Mouse (Mus musculus): ENCODE measurements around the gene Fam107b. TPM values are rescaled to one million over a fixed set of nuclear protein-coding genes. Genes with fewer than 3 reads are reported as not detected.

Gene Fam107b
- polyA plus RNA-seq, 1 experiment from 2014 or later, result 39.1 TPM

- Histone ChIP-seq H3K4me1 (replicated peaks) (no peaks in the 10 kb centered on the region), H3K9me3 (no peaks in the 10 kb centered on the region), H3K9ac (replicated peaks) (no peak overlapping the region), H3K27me3 (no peaks in the 10 kb centered on the region), H3K36me3 (no peaks in the 10 kb centered on the region), H3K27ac (no peak overlapping the region), H3K4me2 (replicated peaks) (no peak overlapping the region), H3K4me3 (replicated peaks) (no peak overlapping the region)
- 91% methylated on average over 2 of the region's 2 CpGs for WGBS
- ATAC-seq, result no peak
Measured at GRCm38 (mm10) chr2:3579316-3579902, 9.1 kb downstream of the Fam107b start.

- no peak overlapping the region for H3K4me3 ChIP-seq (replicated peaks)
- H3K9me3 ChIP-seq, result no peaks in the 10 kb centered on the region
- H3K27me3 ChIP-seq, result no peaks in the 10 kb centered on the region
- no peak overlapping the region for H3K9ac ChIP-seq (replicated peaks)
- 83% methylated on average over 2 of the region's 2 CpGs for WGBS
- no peak for ATAC-seq
- H3K4me1 ChIP-seq (replicated peaks), result no peaks in the 10 kb centered on the region
- H3K4me2 ChIP-seq (replicated peaks), result no peak overlapping the region
- no peak overlapping the region for H3K27ac ChIP-seq
- no peaks in the 10 kb centered on the region for H3K36me3 ChIP-seq
Measured at GRCm38 (mm10) chr2:3582830-3583229, 12.5 kb downstream of the Fam107b start.

- no peak overlapping the region for H3K4me3 ChIP-seq (replicated peaks)
- H3K4me1 ChIP-seq (replicated peaks), result no peaks in the 10 kb centered on the region
- no peaks in the 10 kb centered on the region for H3K9me3 ChIP-seq
- H3K27me3 ChIP-seq, result no peaks in the 10 kb centered on the region
- no peak overlapping the region for H3K4me2 ChIP-seq (replicated peaks)
- no peak overlapping the region for H3K9ac ChIP-seq (replicated peaks)
- 87% methylated on average over 3 of the region's 3 CpGs for WGBS
- no peak for ATAC-seq
- no peaks in the 10 kb centered on the region for H3K36me3 ChIP-seq
- no peak overlapping the region for H3K27ac ChIP-seq
Measured at GRCm38 (mm10) chr2:3585231-3585783, 15.0 kb downstream of the Fam107b start.

GRCm38 (mm10) chr2:3590086-3590915 lies 20.0 kb downstream of the Fam107b start:
- Histone ChIP-seq H3K9me3 (no peaks in the 10 kb centered on the region), H3K4me1 (replicated peaks) (no peaks in the 10 kb centered on the region), H3K27ac (no peak overlapping the region), H3K27me3 (no peaks in the 10 kb centered on the region), H3K4me3 (replicated peaks) (no peak overlapping the region), H3K36me3 (no peaks in the 10 kb centered on the region), H3K9ac (replicated peaks) (no peak overlapping the region), H3K4me2 (replicated peaks) (no peak overlapping the region)
- no peak for ATAC-seq
- WGBS, result 92% methylated on average over 6 of the region's 6 CpGs

GRCm38 (mm10) chr2:3590916-3591197 lies 20.6 kb downstream of the Fam107b start:
- Histone ChIP-seq H3K4me2 (replicated peaks) (no peak overlapping the region), H3K9me3 (no peaks in the 10 kb centered on the region), H3K36me3 (no peaks in the 10 kb centered on the region), H3K27ac (no peak overlapping the region), H3K9ac (replicated peaks) (no peak overlapping the region), H3K4me1 (replicated peaks) (no peaks in the 10 kb centered on the region), H3K4me3 (replicated peaks) (no peak overlapping the region), H3K27me3 (no peaks in the 10 kb centered on the region)
- ATAC-seq, result no peak
- WGBS, result 89% methylated on average over 1 of the region's 1 CpGs

- H3K27me3 ChIP-seq, result no peaks in the 10 kb centered on the region
- WGBS, result 75% methylated on average over 2 of the region's 2 CpGs
- H3K36me3 ChIP-seq, result no peaks in the 10 kb centered on the region
- ATAC-seq, result no peak
- no peak overlapping the region for H3K4me2 ChIP-seq (replicated peaks)
- H3K4me3 ChIP-seq (replicated peaks), result no peak overlapping the region
- H3K27ac ChIP-seq, result no peak overlapping the region
- H3K9ac ChIP-seq (replicated peaks), result no peak overlapping the region
- H3K9me3 ChIP-seq, result no peaks in the 10 kb centered on the region
- H3K4me1 ChIP-seq (replicated peaks), result no peaks in the 10 kb centered on the region
Measured at GRCm38 (mm10) chr2:3594663-3595318, 24.5 kb downstream of the Fam107b start.

GRCm38 (mm10) chr2:3600421-3600820 lies 30.1 kb downstream of the Fam107b start:
- no peaks in the 10 kb centered on the region for H3K36me3 ChIP-seq
- H3K27ac ChIP-seq, result no peak overlapping the region
- H3K4me1 ChIP-seq (replicated peaks), result no peaks in the 10 kb centered on the region
- H3K9ac ChIP-seq (replicated peaks), result no peak overlapping the region
- no peaks in the 10 kb centered on the region for H3K9me3 ChIP-seq
- no peak for ATAC-seq
- no peaks in the 10 kb centered on the region for H3K27me3 ChIP-seq
- no peak overlapping the region for H3K4me2 ChIP-seq (replicated peaks)
- H3K4me3 ChIP-seq (replicated peaks), result no peak overlapping the region
- 72% methylated on average over 3 of the region's 3 CpGs for WGBS

- Histone ChIP-seq H3K27me3 (no peaks in the 10 kb centered on the region), H3K4me2 (replicated peaks) (no peak overlapping the region), H3K36me3 (no peaks in the 10 kb centered on the region), H3K4me1 (replicated peaks) (no peaks in the 10 kb centered on the region), H3K4me3 (replicated peaks) (no peak overlapping the region), H3K9ac (replicated peaks) (no peak overlapping the region), H3K9me3 (no peaks in the 10 kb centered on the region), H3K27ac (no peak overlapping the region)
- 92% methylated on average over 3 of the region's 3 CpGs for WGBS
- no peak for ATAC-seq
Measured at GRCm38 (mm10) chr2:3602599-3602998, 32.3 kb downstream of the Fam107b start.

- WGBS, result 88% methylated on average over 5 of the region's 5 CpGs
- Histone ChIP-seq H3K9ac (replicated peaks) (no peak overlapping the region), H3K27me3 (no peaks in the 10 kb centered on the region), H3K27ac (no peak overlapping the region), H3K36me3 (no peaks in the 10 kb centered on the region), H3K4me3 (replicated peaks) (no peak overlapping the region), H3K4me2 (replicated peaks) (no peak overlapping the region), H3K9me3 (no peaks in the 10 kb centered on the region), H3K4me1 (replicated peaks) (no peaks in the 10 kb centered on the region)
- ATAC-seq, result no peak
Measured at GRCm38 (mm10) chr2:3603181-3603580, 32.9 kb downstream of the Fam107b start.

- Histone ChIP-seq H3K4me3 (replicated peaks) (no peak overlapping the region), H3K4me1 (replicated peaks) (no peaks in the 10 kb centered on the region), H3K36me3 (no peaks in the 10 kb centered on the region), H3K9me3 (0 out of 2 replicates have a peak, but pooled peaks cover 3% of the 10 kb centered on the region), H3K27ac (no peak overlapping the region), H3K4me2 (replicated peaks) (no peak overlapping the region), H3K27me3 (no peaks in the 10 kb centered on the region), H3K9ac (replicated peaks) (no peak overlapping the region)
- 56% methylated on average over 8 of the region's 8 CpGs for WGBS
- peak; percentile 77 for ATAC-seq
Measured at GRCm38 (mm10) chr2:3608868-3609854, 38.9 kb downstream of the Fam107b start.

GRCm38 (mm10) chr2:3618446-3618845 lies 48.2 kb downstream of the Fam107b start:
- H3K9ac ChIP-seq (replicated peaks), result no peak overlapping the region
- no peaks in the 10 kb centered on the region for H3K4me1 ChIP-seq (replicated peaks)
- ATAC-seq, result no peak
- no peaks in the 10 kb centered on the region for H3K27me3 ChIP-seq
- H3K4me2 ChIP-seq (replicated peaks), result no peak overlapping the region
- no peak overlapping the region for H3K4me3 ChIP-seq (replicated peaks)
- 97% methylated on average over 1 of the region's 1 CpGs for WGBS
- no peak overlapping the region for H3K27ac ChIP-seq
- H3K36me3 ChIP-seq, result no peaks in the 10 kb centered on the region
- no peaks in the 10 kb centered on the region for H3K9me3 ChIP-seq

Measured in midbrain, embryonic 13.5 days (tissue).